Mouse (Mus musculus): ENCODE measurements around the gene Pdf. TPM values are rescaled to one million over a fixed set of nuclear protein-coding genes. Genes with fewer than 3 reads are reported as not detected.
A peak's percentile ranks its signal among the peaks of the same experiment; 100 is the strongest.
"Not testable (repeated sequence)": the region's sequence is repeated elsewhere in the genome, so short reads cannot be mapped to it uniquely, and the experiment has no call there.

The Pdf gene
- polyA plus RNA-seq, 1 experiment: 39.5 TPM

DNA sequence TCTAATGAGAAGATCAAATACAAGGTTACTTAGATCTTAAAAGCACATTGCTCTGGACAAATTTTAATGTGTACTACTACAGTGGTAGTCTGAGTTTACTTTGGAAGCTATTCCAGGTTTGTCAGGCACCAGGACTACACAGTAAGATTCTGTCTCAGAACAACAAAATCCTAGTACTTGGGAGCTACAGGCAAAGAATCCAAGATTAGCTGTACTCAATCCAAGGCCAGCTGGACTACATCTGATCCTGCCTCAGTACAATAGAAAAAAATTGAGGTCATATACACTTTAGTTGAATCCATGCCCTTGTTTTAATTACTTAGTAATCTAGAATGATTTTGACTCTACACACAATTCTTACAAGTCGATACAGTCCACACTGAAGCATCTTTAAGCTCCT is 33.5 kb downstream of the Pdf start:
- Histone ChIP-seq H3K27me3 (replicated peaks; ENCODE audit: control insufficient read depth, insufficient read depth, low read length) (no peaks in the 10 kb centered on the region), H3K4me1 (ENCODE audit: control insufficient read depth, insufficient read depth, low read length) (no peaks in the 10 kb centered on the region), H3K27ac (ENCODE audit: insufficient read depth, low read depth, low read length) (no peak overlapping the region), H3K36me3 (ENCODE audit: control insufficient read depth, insufficient read depth, low read length) (peaks cover 3% of the 10 kb centered on the region; the same call in 1 of the 2 replicates), H3K4me3 (ENCODE audit: insufficient read depth, low read depth, low read length) (no peak overlapping the region)
- DNase-seq: no peak
- no peak for TF ChIP-seq CTCF (conservative IDR thresholded peaks at IDR 0.05; ENCODE audit: insufficient read depth, insufficient read length, low read depth, low read length)
- TF ChIP-seq POLR2A (IDR thresholded peaks at IDR 0.05; ENCODE audit: low read depth, low read length): no peak
- 68% methylated on average over 1 of the region's 1 CpGs for WGBS

DNA sequence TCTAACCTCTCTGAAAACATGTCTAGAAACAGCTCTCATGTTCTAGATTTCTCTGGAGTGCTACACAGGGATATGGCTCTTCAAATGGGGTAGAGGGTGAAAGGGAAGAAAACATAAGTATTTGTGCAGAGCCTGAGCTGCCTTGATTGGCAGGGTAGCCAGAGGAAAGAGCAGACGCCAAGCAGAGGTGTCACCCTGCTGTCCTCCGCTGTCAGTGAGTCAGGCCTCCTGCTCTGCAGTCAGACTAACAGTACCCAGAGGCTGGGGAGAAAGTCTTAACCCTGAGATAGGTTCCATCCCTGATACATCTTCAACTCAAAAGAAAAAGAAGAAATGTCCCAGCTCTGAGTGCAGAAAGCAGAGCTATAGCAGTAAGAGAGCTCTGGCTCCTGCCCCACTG is 35.7 kb downstream of the Pdf start:
- 89% methylated on average over 2 of the region's 2 CpGs for WGBS
- no peak overlapping the region for H3K4me3 ChIP-seq (ENCODE audit: insufficient read depth, low read depth, low read length)
- H3K4me1 ChIP-seq (ENCODE audit: control insufficient read depth, insufficient read depth, low read length): no peaks in the 10 kb centered on the region
- no peaks in the 10 kb centered on the region for H3K27me3 ChIP-seq (replicated peaks; ENCODE audit: control insufficient read depth, insufficient read depth, low read length)
- TF ChIP-seq POLR2A (IDR thresholded peaks at IDR 0.05; ENCODE audit: low read depth, low read length) (no peak), CTCF (conservative IDR thresholded peaks at IDR 0.05; ENCODE audit: insufficient read depth, insufficient read length, low read depth, low read length) (no peak)
- H3K36me3 ChIP-seq (ENCODE audit: control insufficient read depth, insufficient read depth, low read length): peaks cover 3% of the 10 kb centered on the region; the same call in 1 of the 2 replicates
- H3K27ac ChIP-seq (ENCODE audit: insufficient read depth, low read depth, low read length): no peak overlapping the region
- DNase-seq: no peak

DNA sequence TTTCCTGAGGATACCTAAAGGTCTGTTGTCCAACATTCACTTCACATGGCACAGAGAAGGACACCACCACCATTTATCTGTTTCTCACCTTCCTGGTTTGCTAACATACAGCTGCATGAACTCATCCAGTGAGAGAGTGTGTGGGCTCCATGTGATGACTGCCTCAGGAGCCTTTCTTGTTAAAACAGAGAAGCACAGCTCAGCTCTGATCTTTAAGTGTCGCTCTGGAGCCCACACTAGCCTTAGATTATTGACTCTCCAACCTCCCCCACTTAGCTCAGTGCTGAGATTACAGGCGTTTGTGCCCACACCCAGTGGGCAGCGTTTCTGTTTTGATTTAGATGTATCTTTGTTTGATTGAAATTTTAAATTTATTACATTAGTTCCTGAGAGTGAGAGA is 40.6 kb downstream of the Pdf start:
- Histone ChIP-seq H3K27ac (ENCODE audit: insufficient read depth, low read depth, low read length) (no peak overlapping the region), H3K36me3 (ENCODE audit: control insufficient read depth, insufficient read depth, low read length) (peaks cover 2% of the 10 kb centered on the region; the same call in 1 of the 2 replicates), H3K4me3 (ENCODE audit: insufficient read depth, low read depth, low read length) (no peak overlapping the region), H3K27me3 (replicated peaks; ENCODE audit: control insufficient read depth, insufficient read depth, low read length) (no peaks in the 10 kb centered on the region), H3K4me1 (ENCODE audit: control insufficient read depth, insufficient read depth, low read length) (no peaks in the 10 kb centered on the region)
- DNase-seq: no peak
- no peak for TF ChIP-seq POLR2A (IDR thresholded peaks at IDR 0.05; ENCODE audit: low read depth, low read length)
- WGBS: 85% methylated on average over 3 of the region's 3 CpGs

DNA sequence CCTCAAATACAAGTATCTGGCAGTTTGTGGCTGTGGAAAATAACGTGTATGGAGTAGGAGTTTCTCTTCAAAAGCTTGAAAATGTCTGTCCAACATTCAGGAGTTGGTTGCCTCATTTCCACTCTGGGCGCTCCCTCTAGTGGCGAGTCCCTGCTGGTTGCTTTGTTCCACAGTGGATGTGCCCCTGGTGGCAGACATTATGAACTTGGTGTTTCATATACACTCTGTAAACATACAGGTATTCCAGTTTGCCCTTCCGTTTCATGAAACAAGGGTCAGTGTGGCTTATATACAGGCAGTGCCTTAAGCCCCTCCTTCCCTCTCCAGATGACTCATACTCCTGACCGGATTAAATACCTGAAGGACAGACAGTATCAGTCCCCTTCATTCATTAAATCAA is 45.9 kb downstream of the Pdf start:
- H3K4me3 ChIP-seq (ENCODE audit: insufficient read depth, low read depth, low read length): no peak overlapping the region
- 17% methylated on average over 5 of the region's 5 CpGs for WGBS

DNA sequence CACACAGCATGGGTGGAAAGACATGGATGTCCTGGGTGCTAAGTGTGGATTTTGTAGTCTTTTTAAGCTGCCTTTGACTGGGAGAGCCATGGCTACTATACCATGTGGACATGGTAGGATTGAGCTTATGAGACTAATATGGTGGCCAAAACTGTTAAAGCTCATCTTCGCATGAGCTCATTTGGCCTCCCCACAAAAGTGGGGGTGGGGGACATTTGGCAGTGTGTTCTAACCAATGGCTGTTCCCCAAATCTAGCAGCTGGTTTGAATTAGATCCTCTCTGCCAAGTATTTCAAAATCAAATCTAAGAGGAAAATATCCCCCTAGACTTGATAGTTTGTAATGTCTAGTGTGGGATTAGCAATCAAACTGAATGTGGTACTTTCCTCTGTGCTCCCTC is 49.3 kb downstream of the Pdf start:
- 75% methylated on average over 1 of the region's 1 CpGs for WGBS
- H3K27me3 ChIP-seq (replicated peaks; ENCODE audit: control insufficient read depth, insufficient read depth, low read length): no peaks in the 10 kb centered on the region
- H3K4me3 ChIP-seq (ENCODE audit: insufficient read depth, low read depth, low read length): no peak overlapping the region
- TF ChIP-seq POLR2A (IDR thresholded peaks at IDR 0.05; ENCODE audit: low read depth, low read length): no peak
- TF ChIP-seq CTCF (conservative IDR thresholded peaks at IDR 0.05; ENCODE audit: insufficient read depth, insufficient read length, low read depth, low read length): no peak
- H3K27ac ChIP-seq (ENCODE audit: insufficient read depth, low read depth, low read length): no peak overlapping the region
- no peak for DNase-seq
- no peaks in the 10 kb centered on the region for H3K4me1 ChIP-seq (ENCODE audit: control insufficient read depth, insufficient read depth, low read length)
- peaks cover 2% of the 10 kb centered on the region; the same call in 1 of the 2 replicates for H3K36me3 ChIP-seq (ENCODE audit: control insufficient read depth, insufficient read depth, low read length)

More for the DNA sequence above, 45.9 kb downstream of the Pdf start:
- DNase-seq: peak; percentile 91
- TF ChIP-seq CTCF (conservative IDR thresholded peaks at IDR 0.05; ENCODE audit: insufficient read depth, insufficient read length, low read depth, low read length): peak; percentile 100
- no peak for TF ChIP-seq POLR2A (IDR thresholded peaks at IDR 0.05; ENCODE audit: low read depth, low read length)
- Histone ChIP-seq H3K36me3 (ENCODE audit: control insufficient read depth, insufficient read depth, low read length) (peaks cover 2% of the 10 kb centered on the region; the same call in 1 of the 2 replicates), H3K27ac (ENCODE audit: insufficient read depth, low read depth, low read length) (no peak overlapping the region), H3K4me1 (ENCODE audit: control insufficient read depth, insufficient read depth, low read length) (no peaks in the 10 kb centered on the region), H3K27me3 (replicated peaks; ENCODE audit: control insufficient read depth, insufficient read depth, low read length) (no peaks in the 10 kb centered on the region)

DNA sequence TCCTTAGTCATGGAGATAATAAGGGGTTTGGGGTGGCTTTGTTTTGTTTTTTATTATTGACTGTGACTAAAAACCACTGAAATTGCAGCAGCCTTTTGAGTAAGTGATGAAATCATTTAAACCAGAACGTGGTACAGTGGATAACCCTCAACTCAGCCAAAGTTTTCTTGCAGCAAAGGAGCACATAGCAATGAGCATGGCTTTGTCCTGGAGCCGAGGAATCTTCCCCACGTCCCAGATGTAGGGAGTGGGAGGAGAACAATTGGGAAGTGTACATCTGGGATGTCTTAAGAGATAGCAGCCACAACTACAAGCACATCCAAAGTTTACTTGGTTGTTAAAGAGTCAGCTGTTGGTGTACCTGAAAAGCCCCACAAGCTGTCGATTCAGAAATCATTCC is 51.0 kb downstream of the Pdf start:
- TF ChIP-seq CTCF (conservative IDR thresholded peaks at IDR 0.05; ENCODE audit: insufficient read depth, insufficient read length, low read depth, low read length): no peak
- TF ChIP-seq POLR2A (IDR thresholded peaks at IDR 0.05; ENCODE audit: low read depth, low read length): no peak
- WGBS: 86% methylated on average over 4 of the region's 4 CpGs
- Histone ChIP-seq H3K36me3 (ENCODE audit: control insufficient read depth, insufficient read depth, low read length) (peaks cover 4% of the 10 kb centered on the region; the same call in 1 of the 2 replicates), H3K4me3 (ENCODE audit: insufficient read depth, low read depth, low read length) (no peak overlapping the region), H3K4me1 (ENCODE audit: control insufficient read depth, insufficient read depth, low read length) (no peaks in the 10 kb centered on the region), H3K27me3 (replicated peaks; ENCODE audit: control insufficient read depth, insufficient read depth, low read length) (no peaks in the 10 kb centered on the region), H3K27ac (ENCODE audit: insufficient read depth, low read depth, low read length) (no peak overlapping the region)
- DNase-seq: no peak

DNA sequence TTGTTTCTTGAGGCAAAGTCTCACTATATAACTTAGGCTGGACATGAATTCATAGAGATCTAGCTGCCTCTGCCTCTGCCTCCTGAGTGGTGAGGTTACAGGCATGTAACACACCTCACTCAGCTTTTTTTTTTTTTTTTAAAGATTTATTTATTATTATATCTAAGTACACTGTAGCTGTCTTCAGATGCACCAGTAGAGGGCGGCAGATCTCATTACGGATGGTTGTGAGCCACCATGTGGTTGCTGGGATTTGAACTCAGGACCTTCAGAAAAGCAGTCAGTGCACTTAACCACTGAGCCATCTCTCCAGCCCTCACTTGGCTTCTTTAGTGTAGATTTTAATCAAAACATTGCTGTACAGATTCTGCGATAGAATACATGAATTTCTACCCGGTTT is 52.1 kb downstream of the Pdf start:
- not testable (repeated sequence) for H3K27me3 ChIP-seq (replicated peaks; ENCODE audit: control insufficient read depth, insufficient read depth, low read length); DNase-seq; H3K36me3 ChIP-seq (ENCODE audit: control insufficient read depth, insufficient read depth, low read length); H3K4me3 ChIP-seq (ENCODE audit: insufficient read depth, low read depth, low read length); H3K4me1 ChIP-seq (ENCODE audit: control insufficient read depth, insufficient read depth, low read length); H3K27ac ChIP-seq (ENCODE audit: insufficient read depth, low read depth, low read length)
- 91% methylated on average over 4 of the region's 4 CpGs for WGBS

Other genes starting within 250 kb of the Pdf start
- 0.72 and 0.98 TPM in 2 replicates for gene Has3, start 178.4 kb downstream of the Pdf start, polyA plus RNA-seq (2012; rRNA removed)
- gene Utp4, start 155.0 kb downstream of the Pdf start, polyA plus RNA-seq (2012; rRNA removed): 24.1 and 24.5 TPM in 2 replicates
- gene Sntb2, start 112.9 kb downstream of the Pdf start, polyA plus RNA-seq (2012; rRNA removed): 9.4 and 10.4 TPM in 2 replicates
- 31.0 and 33.4 TPM in 2 replicates for gene Vps4a, start 17.4 kb downstream of the Pdf start, polyA plus RNA-seq (2012; rRNA removed)
- gene Cog8, start 8.1 kb upstream of the Pdf start, polyA plus RNA-seq (2012; rRNA removed): 29.4 and 32.2 TPM in 2 replicates
- 38.2 and 54.3 TPM in 2 replicates for gene Nip7, start 8.3 kb upstream of the Pdf start, polyA plus RNA-seq (2012; rRNA removed)
- gene Tmed6, start 17.0 kb upstream of the Pdf start, polyA plus RNA-seq (2012; rRNA removed): 55.0 and 65.3 TPM in 2 replicates
- 8.7 and 12.2 TPM in 2 replicates for gene Terf2, start 47.9 kb upstream of the Pdf start, polyA plus RNA-seq (2012; rRNA removed)
- 186 and 203 TPM in 2 replicates for gene Cyb5b, start 102.0 kb upstream of the Pdf start, polyA plus RNA-seq (2012; rRNA removed)
- 26.0 and 26.1 TPM in 2 replicates for gene Nfat5, start 244.9 kb upstream of the Pdf start, polyA plus RNA-seq (2012; rRNA removed)

Measured in kidney, adult 2 months (tissue).